Mouse (Mus musculus): ENCODE measurements around the gene Mrpl48. TPM values are rescaled to one million over a fixed set of nuclear protein-coding genes. Genes with fewer than 3 reads are reported as not detected.

Gene Mrpl48
- 62.3 and 64.6 TPM in 2 replicates for polyA plus RNA-seq (2016; fragmentation: Nextera tagmentation; extraction: Ambion mirVana)

DNA sequence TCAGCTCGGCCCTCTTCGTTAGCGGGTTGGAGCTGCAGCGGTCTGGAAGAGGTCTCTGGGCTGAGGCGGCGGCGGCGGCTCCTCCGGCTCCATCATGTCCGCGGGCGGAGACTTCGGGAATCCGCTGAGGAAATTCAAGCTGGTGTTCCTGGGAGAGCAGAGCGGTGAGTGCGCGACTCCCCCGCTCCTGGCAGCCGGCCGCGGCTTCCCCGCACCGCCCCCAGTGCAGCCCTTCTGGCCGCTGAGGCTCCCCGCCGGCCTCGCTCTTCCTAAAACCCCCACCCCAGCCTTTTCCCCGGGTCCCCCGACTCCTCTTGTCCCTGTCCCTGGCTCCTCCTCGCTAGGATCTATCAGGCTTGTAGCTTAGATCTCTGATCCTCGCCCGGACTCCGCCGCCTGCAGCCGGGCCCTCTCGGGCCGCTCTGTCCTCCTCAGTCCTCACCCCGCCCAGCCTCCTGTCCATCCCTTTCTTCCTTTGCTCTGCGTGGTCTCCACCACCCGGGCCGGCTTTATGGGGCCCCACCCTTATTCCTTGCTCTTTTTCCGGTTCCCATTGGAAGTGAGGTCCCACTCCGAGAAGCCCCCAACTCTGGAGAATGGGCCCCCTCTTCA is at the start of gene Mrpl48:
TSS of gene Mrpl48 (minus strand) at position 172 of the 612 bp plus-strand sequence.
- Histone ChIP-seq H3K27me3 (no peaks in the 10 kb centered on the region; the same call in 1 of the 2 replicates), H3K4me2 (replicated peaks) (peak within 1 kb of the TSS; percentile 57), H3K4me3 (peak within 1 kb of the TSS; percentile 98), H3K9ac (peak within 1 kb of the TSS; percentile 99), H3K9me3 (replicated peaks) (no peaks in the 10 kb centered on the region), H3K4me1 (peaks cover 9% of the 10 kb centered on the region), H3K36me3 (no peaks in the 10 kb centered on the region), H3K27ac (peak within 1 kb of the TSS; percentile 100)
- peak; percentile 47 for ATAC-seq (ENCODE audit: low FRiP score)
- under 1% methylated on average over 40 of the region's 43 CpGs for WGBS

DNA sequence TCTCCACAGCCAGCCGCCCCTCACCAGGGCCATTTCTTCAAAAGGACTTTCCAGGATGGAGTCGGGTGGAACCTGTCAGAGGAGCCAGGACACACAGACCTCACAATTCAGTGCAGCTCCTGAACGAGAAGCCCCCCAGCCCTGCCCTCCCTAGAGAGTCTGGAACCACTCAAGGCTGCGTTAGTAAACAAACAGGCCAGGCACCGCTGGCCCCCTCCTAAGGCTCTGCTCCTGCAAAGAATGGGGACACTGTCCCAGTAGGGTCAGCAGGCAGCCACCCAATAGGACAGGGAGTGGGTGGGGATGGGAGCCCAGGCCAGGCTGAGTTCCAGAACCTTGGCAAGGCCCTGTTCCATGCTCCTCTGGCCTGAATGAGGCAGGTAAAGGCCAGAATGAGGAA is 48.6 kb upstream of the Mrpl48 start:
- no peak for ATAC-seq (ENCODE audit: low FRiP score)
- Histone ChIP-seq H3K4me1 (peaks cover 21% of the 10 kb centered on the region), H3K9me3 (replicated peaks) (no peaks in the 10 kb centered on the region), H3K27me3 (no peaks in the 10 kb centered on the region), H3K36me3 (no peaks in the 10 kb centered on the region), H3K27ac (no peak overlapping the region), H3K4me3 (no peak overlapping the region), H3K4me2 (replicated peaks) (no peak overlapping the region), H3K9ac (no peak overlapping the region)
- WGBS = 64% methylated on average over 5 of the region's 5 CpGs

DNA sequence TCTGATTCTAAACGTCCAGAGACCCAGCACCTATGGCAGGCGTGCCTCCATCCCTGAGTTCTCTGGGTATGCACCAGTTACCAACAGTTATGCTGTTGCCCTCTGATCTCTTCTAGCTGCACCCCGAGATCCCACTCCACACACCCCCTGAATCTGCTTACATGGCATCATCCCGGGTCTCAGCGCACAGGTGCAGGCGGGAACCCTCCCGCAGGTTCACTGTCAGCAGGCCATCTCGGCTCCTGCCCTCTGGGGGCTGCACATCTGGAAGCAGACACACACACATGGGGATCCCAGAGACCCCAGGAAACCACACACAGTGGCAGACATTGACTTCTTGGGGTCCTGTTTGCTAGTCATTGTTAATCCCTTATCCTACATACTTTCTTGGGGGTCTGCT is 46.3 kb upstream of the Mrpl48 start:
- 80% methylated on average over 8 of the region's 8 CpGs for WGBS
- no peaks in the 10 kb centered on the region for H3K9me3 ChIP-seq (replicated peaks)
- peak overlapping the region; percentile 76 for H3K27ac ChIP-seq
- ATAC-seq (ENCODE audit: low FRiP score) = no peak
- H3K4me3 ChIP-seq = no peak overlapping the region
- peaks cover 24% of the 10 kb centered on the region for H3K4me1 ChIP-seq
- H3K9ac ChIP-seq = no peak overlapping the region
- no peaks in the 10 kb centered on the region for H3K27me3 ChIP-seq
- no peaks in the 10 kb centered on the region for H3K36me3 ChIP-seq
- H3K4me2 ChIP-seq (replicated peaks) = 0 out of 2 replicates have a peak overlapping the region, but pooled peaks have one; percentile 11

DNA sequence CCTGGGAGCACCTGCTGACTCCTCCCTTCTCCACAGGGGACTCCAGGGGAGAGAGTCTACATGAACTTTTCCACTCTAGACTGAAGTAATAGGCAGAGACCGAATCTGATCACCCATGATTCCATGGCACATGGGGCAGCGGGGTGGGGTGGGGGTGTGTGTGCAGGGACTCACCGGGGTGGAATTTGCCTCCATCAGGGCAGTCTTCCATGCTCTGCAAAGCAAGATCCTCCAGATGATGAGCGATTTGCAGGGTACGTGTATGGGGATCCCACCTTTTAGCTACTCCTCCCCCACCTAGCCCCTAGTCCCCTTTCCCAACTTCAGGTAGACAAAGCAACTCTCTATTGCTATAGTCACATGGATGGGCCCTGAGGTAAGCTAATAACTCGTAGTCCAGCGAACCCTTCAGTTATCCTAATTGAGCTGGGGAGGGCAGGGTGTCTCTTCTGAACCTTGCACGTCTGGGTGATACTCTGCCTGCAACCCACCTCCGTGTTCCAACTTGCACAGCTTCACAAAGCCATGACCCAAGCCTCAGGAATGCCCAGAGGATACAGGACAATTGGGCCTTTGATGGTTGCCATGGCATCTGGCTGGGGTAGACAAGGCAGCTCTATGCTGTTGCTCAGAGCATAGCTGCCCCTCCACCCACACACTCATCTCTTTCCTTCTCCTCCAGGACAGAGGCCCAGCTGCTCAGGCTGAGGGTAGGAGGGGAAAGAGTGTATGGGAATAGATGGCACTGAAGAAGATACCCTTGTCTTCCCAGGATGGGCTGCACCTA is 45.6 kb upstream of the Mrpl48 start:
- peaks cover 24% of the 10 kb centered on the region for H3K4me1 ChIP-seq
- ATAC-seq (ENCODE audit: low FRiP score) = peak; percentile 81
- no peaks in the 10 kb centered on the region for H3K9me3 ChIP-seq (replicated peaks)
- no peaks in the 10 kb centered on the region for H3K36me3 ChIP-seq
- peak overlapping the region; percentile 76 for H3K27ac ChIP-seq
- H3K27me3 ChIP-seq = no peaks in the 10 kb centered on the region
- H3K9ac ChIP-seq = no peak overlapping the region
- WGBS = 54% methylated on average over 9 of the region's 9 CpGs
- H3K4me3 ChIP-seq = no peak overlapping the region
- H3K4me2 ChIP-seq (replicated peaks) = peak overlapping the region; percentile 11; the same call in 1 of the 2 replicates

DNA sequence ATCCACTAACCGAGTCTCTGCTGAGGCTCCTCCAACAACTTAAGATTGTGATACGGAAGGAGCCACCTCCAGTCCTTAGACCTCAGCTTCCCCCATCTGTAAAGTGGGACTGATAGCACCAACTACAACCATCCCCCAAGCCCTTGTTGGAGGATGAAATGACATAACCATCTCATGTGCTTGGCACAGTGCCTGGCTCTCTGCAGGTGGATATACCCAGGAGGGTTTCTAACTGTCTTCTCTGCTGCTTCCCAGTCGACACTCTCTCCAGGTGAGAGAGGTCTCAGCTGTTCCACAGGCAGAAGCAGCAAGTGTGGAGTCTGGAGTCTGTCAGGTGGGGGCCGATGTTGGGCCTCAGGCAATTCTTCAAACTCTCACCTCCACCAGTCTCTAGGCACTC is 42.9 kb upstream of the Mrpl48 start:
- no peak overlapping the region for H3K9ac ChIP-seq
- H3K27me3 ChIP-seq = no peaks in the 10 kb centered on the region
- H3K4me2 ChIP-seq (replicated peaks) = no peak overlapping the region

DNA sequence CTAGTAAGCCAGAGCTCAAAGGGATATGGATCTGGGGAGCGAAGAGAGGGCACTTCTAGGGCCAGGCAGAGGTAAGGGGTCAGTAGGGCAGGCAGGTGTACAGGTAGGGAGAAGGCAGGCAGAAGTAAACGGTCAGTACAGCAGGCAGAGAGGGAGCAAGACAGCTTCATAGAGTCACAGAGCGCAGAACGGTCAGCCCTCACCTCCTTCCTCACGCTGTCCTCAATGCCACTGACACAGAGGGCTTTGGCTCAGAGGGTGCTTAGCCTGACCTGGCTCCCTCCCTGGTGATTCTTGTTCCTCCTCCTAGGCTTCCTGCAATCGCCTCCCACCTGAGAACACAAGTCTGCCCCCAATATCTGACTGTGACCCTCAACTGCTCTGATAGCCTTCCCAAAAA is 42.3 kb upstream of the Mrpl48 start:
- 82% methylated on average over 6 of the region's 6 CpGs for WGBS
- H3K4me3 ChIP-seq = no peak overlapping the region
- H3K36me3 ChIP-seq = 0 out of 2 replicates have a peak, but pooled peaks cover 3% of the 10 kb centered on the region
- no peak overlapping the region for H3K27ac ChIP-seq
- ATAC-seq (ENCODE audit: low FRiP score) = no peak
- no peaks in the 10 kb centered on the region for H3K27me3 ChIP-seq
- H3K4me2 ChIP-seq (replicated peaks) = no peak overlapping the region
- no peak overlapping the region for H3K9ac ChIP-seq
- H3K9me3 ChIP-seq (replicated peaks) = no peaks in the 10 kb centered on the region
- peaks cover 19% of the 10 kb centered on the region for H3K4me1 ChIP-seq

More for the DNA sequence above, 42.9 kb upstream of the Mrpl48 start:
- Histone ChIP-seq H3K9me3 (replicated peaks) (no peaks in the 10 kb centered on the region), H3K4me3 (no peak overlapping the region), H3K4me1 (peaks cover 19% of the 10 kb centered on the region), H3K36me3 (0 out of 2 replicates have a peak, but pooled peaks cover 3% of the 10 kb centered on the region), H3K27ac (no peak overlapping the region)
- ATAC-seq (ENCODE audit: low FRiP score) = no peak
- WGBS = 65% methylated on average over 4 of the region's 4 CpGs

DNA sequence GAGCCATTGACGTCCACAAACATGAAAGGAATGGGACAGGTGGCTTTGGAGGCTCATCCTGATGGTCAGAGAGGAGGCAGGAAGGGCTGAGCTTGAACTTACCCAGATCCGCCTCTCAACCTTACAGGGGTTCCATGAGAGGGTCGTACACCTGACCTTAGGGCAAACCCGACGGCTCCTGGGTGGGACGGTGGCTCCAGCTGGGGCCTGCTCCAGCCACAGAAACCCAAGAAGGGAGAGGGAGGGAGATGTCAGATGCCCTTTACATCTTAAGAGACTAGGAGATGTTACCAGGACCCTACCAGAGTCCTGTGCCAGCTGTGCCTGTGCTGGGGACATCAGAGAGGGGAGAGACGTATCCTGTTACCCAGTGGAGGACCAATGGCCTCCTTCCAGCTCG is 41.7 kb upstream of the Mrpl48 start:
- H3K27ac ChIP-seq = no peak overlapping the region
- peaks cover 19% of the 10 kb centered on the region for H3K4me1 ChIP-seq
- no peaks in the 10 kb centered on the region for H3K27me3 ChIP-seq
- no peaks in the 10 kb centered on the region for H3K9me3 ChIP-seq (replicated peaks)
- H3K36me3 ChIP-seq = 0 out of 2 replicates have a peak, but pooled peaks cover 3% of the 10 kb centered on the region
- no peak overlapping the region for H3K4me2 ChIP-seq (replicated peaks)
- no peak for ATAC-seq (ENCODE audit: low FRiP score)
- 75% methylated on average over 8 of the region's 8 CpGs for WGBS
- H3K4me3 ChIP-seq = no peak overlapping the region
- no peak overlapping the region for H3K9ac ChIP-seq

DNA sequence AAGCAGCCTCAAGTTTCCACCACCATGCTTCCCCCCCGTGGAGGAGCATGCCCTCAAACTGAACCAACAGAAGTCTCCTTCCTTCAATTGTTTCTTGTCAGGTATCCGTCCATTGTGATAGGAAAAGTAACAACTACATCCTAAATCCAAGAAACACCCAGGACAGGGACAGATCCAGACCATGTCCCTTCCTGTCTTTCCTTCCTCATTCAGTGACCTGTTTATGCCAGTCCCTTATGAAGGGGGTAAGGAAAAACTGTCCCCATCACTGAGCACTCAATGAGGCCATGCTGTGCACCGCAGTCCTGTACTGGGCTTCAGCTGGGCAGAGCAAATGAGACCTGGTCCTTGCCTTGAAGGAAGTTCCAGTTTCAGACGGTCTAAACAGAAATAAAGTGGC is 41.0 kb upstream of the Mrpl48 start:
- H3K36me3 ChIP-seq = 0 out of 2 replicates have a peak, but pooled peaks cover 3% of the 10 kb centered on the region
- WGBS = 83% methylated on average over 4 of the region's 4 CpGs
- no peaks in the 10 kb centered on the region for H3K9me3 ChIP-seq (replicated peaks)
- no peak for ATAC-seq (ENCODE audit: low FRiP score)
- H3K4me1 ChIP-seq = peaks cover 12% of the 10 kb centered on the region
- H3K27me3 ChIP-seq = no peaks in the 10 kb centered on the region
- no peak overlapping the region for H3K9ac ChIP-seq
- no peak overlapping the region for H3K27ac ChIP-seq
- no peak overlapping the region for H3K4me2 ChIP-seq (replicated peaks)
- no peak overlapping the region for H3K4me3 ChIP-seq

DNA sequence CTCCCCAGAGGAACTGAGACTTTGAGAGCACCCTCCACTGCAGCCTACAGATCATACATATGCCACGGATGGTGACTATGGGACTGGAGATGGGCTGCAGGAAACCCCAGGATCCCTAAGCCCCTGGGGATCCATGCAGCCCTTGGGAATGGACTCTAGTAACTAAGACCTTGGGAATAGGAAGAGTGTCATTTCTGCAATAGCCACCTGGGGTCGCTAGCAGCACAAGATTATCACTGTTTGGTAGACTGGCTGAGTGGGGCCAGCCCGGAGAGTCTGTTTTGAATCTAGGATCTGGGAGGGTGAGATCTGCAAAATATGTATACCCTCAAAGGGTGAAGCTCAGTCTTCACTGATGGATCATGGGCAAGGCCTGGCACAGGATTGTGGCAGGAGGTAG is 37.0 kb upstream of the Mrpl48 start:
- H3K9ac ChIP-seq = no peak overlapping the region
- 0 out of 2 replicates have a peak, but pooled peaks cover 1% of the 10 kb centered on the region for H3K4me1 ChIP-seq
- H3K27ac ChIP-seq = no peak overlapping the region
- WGBS = 33% methylated on average over 3 of the region's 3 CpGs
- no peaks in the 10 kb centered on the region for H3K27me3 ChIP-seq
- 0 out of 2 replicates have a peak, but pooled peaks cover 3% of the 10 kb centered on the region for H3K36me3 ChIP-seq
- H3K9me3 ChIP-seq (replicated peaks) = no peaks in the 10 kb centered on the region
- no peak overlapping the region for H3K4me3 ChIP-seq
- H3K4me2 ChIP-seq (replicated peaks) = no peak overlapping the region
- ATAC-seq (ENCODE audit: low FRiP score) = no peak

DNA sequence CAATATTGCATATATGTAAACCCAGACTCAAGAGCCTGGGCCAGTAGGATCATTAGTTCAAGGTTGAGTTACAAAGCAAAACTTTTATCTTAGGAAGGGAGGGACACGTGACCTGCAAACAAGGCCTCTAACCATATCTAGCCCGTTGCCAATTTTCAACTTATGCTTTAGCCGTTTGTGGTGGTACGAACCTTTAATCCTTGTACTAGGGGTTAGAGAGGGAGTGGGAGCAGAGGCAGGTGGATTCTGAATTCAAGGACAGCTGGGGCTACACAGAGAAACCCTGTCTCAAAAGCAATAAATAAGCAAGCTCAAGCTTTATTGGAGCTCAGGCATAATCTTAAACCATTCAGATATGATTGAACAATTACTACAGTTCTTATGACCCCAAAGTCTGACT is 34.3 kb upstream of the Mrpl48 start:
- H3K4me3 ChIP-seq = no peak overlapping the region
- no peak overlapping the region for H3K9ac ChIP-seq
- 92% methylated on average over 4 of the region's 4 CpGs for WGBS
- H3K9me3 ChIP-seq (replicated peaks) = no peaks in the 10 kb centered on the region
- no peaks in the 10 kb centered on the region for H3K27me3 ChIP-seq
- no peak overlapping the region for H3K27ac ChIP-seq
- H3K4me2 ChIP-seq (replicated peaks) = no peak overlapping the region
- no peaks in the 10 kb centered on the region for H3K4me1 ChIP-seq
- peaks cover 11% of the 10 kb centered on the region for H3K36me3 ChIP-seq
- no peak for ATAC-seq (ENCODE audit: low FRiP score)

DNA sequence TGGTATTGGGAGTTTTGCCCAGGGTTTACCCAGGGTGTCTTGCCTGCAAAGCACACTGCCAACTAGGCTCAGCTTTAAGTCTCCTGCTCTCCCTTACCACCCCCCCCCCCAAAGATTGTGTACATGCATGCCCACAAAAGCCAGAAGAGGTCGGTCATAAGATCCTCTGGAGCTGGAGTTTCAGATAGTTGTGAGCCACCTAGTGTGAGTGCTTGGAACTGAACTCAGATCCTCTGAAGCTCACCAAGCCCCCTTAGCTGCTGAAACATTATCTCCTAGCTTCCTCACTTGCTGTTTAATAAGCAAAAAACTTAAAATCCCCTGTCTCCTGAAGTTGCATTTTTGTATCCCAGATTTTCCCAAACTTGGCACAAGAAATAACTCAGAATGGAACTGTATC is 29.6 kb upstream of the Mrpl48 start:
- no peaks in the 10 kb centered on the region for H3K9me3 ChIP-seq (replicated peaks)
- WGBS = 13% methylated on average over 1 of the region's 1 CpGs
- H3K9ac ChIP-seq = no peak overlapping the region
- ATAC-seq (ENCODE audit: low FRiP score) = no peak
- no peak overlapping the region for H3K4me3 ChIP-seq
- H3K4me2 ChIP-seq (replicated peaks) = no peak overlapping the region
- H3K27ac ChIP-seq = no peak overlapping the region
- H3K27me3 ChIP-seq = no peaks in the 10 kb centered on the region
- peaks cover 14% of the 10 kb centered on the region for H3K36me3 ChIP-seq
- no peaks in the 10 kb centered on the region for H3K4me1 ChIP-seq

DNA sequence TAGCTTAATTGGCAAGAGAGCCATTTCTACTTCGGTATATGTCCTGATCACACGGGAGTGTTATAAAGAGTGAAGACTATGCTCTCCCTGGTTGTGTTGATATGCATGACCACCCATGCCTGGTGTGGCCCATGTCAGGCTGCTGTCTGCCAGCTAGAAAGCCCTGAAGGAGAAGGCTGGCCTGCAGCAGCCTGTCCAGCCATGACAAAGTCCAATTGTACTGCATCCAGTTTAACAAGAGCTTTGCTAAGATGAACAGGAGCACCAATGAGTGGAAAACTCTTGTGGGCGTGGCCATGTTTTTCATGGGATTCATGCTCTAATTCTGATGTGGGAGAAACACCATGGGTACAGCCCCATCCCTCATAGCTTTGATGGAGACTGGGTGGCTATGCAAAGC is 16.4 kb upstream of the Mrpl48 start:
- no peak overlapping the region for H3K9ac ChIP-seq
- WGBS = 70% methylated on average over 3 of the region's 3 CpGs
- H3K36me3 ChIP-seq = peaks cover under 1% of the 10 kb centered on the region; the same call in 1 of the 2 replicates
- H3K27me3 ChIP-seq = no peaks in the 10 kb centered on the region
- H3K4me1 ChIP-seq = peaks cover 5% of the 10 kb centered on the region; the same call in 1 of the 2 replicates
- H3K4me2 ChIP-seq (replicated peaks) = no peak overlapping the region
- no peak overlapping the region for H3K4me3 ChIP-seq
- H3K27ac ChIP-seq = no peak overlapping the region
- ATAC-seq (ENCODE audit: low FRiP score) = no peak
- no peaks in the 10 kb centered on the region for H3K9me3 ChIP-seq (replicated peaks)
